Mouse (Mus musculus): ENCODE measurements around the gene Aldh3a2. TPM values are rescaled to one million over a fixed set of nuclear protein-coding genes. Genes with fewer than 3 reads are reported as not detected.
A peak's percentile ranks its signal among the peaks of the same experiment; 100 is the strongest.

Gene Aldh3a2
- polyA plus RNA-seq, 1 experiment: 27.3 TPM

DNA sequence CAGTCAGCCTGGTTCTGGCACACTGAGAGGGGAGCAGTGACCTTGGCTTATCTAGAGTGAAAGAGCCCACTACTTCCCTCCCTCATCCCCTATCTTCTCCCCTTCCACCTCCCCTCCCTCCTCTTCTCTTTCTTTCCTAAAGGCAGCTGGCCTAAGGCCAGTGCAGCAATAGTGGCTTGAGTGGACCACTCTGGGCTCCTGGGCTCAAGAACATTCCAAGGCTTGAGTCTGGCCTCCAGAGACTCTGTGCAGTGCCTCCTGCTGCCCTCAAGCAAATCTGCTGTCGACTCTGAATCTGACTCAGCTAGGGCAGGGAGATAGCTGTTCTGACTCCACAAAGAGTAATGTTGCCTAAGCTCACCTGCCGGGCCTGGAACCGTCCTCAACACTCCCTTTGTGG lies 38.9 kb downstream of the Aldh3a2 start:
- no peaks in the 10 kb centered on the region for H3K36me3 ChIP-seq (ENCODE audit: control insufficient read depth, insufficient read depth, low read length)
- no peak overlapping the region for H3K27ac ChIP-seq (ENCODE audit: insufficient read depth, low read length)
- 75% methylated on average over 3 of the region's 3 CpGs for WGBS
- no peaks in the 10 kb centered on the region for H3K27me3 ChIP-seq (ENCODE audit: control insufficient read depth, insufficient read depth, low read length)
- DNase-seq (ENCODE audit: low read depth in 1 of 2, low spot score in 2 of 2): no peak
- H3K4me3 ChIP-seq (ENCODE audit: extremely low read depth, insufficient read depth, insufficient read length): no peak overlapping the region
- no peak for TF ChIP-seq CTCF (IDR thresholded peaks at IDR 0.05; ENCODE audit: extremely low read depth, insufficient read depth, insufficient read length, insufficient replicate concordance)
- peaks cover 4% of the 10 kb centered on the region; the same call in 1 of the 2 replicates for H3K4me1 ChIP-seq (ENCODE audit: control insufficient read depth, insufficient read depth, insufficient read length)

DNA sequence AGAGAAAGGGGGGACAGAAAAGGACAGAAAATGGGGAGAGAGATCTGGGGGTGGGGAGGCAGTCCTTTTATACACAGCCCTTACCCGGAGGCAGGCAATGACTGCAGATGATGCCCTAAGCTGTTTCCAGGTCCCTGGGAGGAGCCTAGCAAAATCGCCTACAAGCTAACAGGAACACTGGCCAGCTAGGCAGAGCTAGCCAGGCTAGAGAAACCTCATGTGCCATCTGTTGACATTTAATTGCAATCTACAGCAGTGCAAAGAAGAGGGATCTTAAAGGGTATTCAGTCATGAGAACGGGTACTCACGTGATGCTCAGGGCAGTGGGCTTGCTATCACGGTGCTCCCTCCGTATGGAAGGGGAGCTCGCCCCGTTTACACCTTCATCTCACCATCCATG lies 39.4 kb downstream of the Aldh3a2 start:
- WGBS: 90% methylated on average over 8 of the region's 8 CpGs
- Histone ChIP-seq H3K27ac (ENCODE audit: insufficient read depth, low read length) (no peak overlapping the region), H3K4me1 (ENCODE audit: control insufficient read depth, insufficient read depth, insufficient read length) (peaks cover 4% of the 10 kb centered on the region; the same call in 1 of the 2 replicates), H3K36me3 (ENCODE audit: control insufficient read depth, insufficient read depth, low read length) (no peaks in the 10 kb centered on the region), H3K27me3 (ENCODE audit: control insufficient read depth, insufficient read depth, low read length) (no peaks in the 10 kb centered on the region), H3K4me3 (ENCODE audit: extremely low read depth, insufficient read depth, insufficient read length) (no peak overlapping the region)
- no peak for DNase-seq (ENCODE audit: low read depth in 1 of 2, low spot score in 2 of 2)
- no peak for TF ChIP-seq POLR2A (IDR thresholded peaks at IDR 0.05; ENCODE audit: low read depth, low read length)

DNA sequence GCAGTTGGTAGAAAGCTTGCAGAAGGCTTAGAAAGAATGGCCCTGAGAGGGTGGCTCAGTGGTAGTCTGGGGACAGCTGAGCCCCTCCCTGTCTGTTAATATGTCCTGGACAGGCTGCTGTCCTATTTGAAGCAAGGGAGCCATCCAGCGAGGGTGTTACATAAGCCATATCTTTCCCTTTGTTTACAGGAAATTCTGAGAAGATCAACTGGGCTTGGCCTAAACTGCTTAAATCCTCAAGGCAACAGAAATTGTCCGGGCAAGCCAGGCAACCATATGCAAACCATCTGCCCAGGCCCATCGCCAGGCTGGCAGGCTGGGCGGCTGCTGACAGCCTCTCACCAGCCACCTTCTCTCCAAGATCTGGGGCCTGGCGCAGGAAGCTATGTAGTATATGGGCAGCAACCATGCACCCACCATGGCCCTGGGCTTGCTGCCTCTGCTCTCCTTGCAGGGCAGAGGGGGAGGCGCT lies 41.3 kb downstream of the Aldh3a2 start:
- peaks cover 4% of the 10 kb centered on the region; the same call in 1 of the 2 replicates for H3K4me1 ChIP-seq (ENCODE audit: control insufficient read depth, insufficient read depth, insufficient read length)
- no peaks in the 10 kb centered on the region for H3K27me3 ChIP-seq (ENCODE audit: control insufficient read depth, insufficient read depth, low read length)
- DNase-seq (ENCODE audit: low read depth in 1 of 2, low spot score in 2 of 2): no peak
- H3K4me3 ChIP-seq (ENCODE audit: extremely low read depth, insufficient read depth, insufficient read length): no peak overlapping the region
- no peaks in the 10 kb centered on the region for H3K36me3 ChIP-seq (ENCODE audit: control insufficient read depth, insufficient read depth, low read length)
- 91% methylated on average over 6 of the region's 6 CpGs for WGBS
- no peak overlapping the region for H3K27ac ChIP-seq (ENCODE audit: insufficient read depth, low read length)
- no peak for TF ChIP-seq POLR2A (IDR thresholded peaks at IDR 0.05; ENCODE audit: low read depth, low read length)
- TF ChIP-seq CTCF (IDR thresholded peaks at IDR 0.05; ENCODE audit: extremely low read depth, insufficient read depth, insufficient read length, insufficient replicate concordance): no peak

DNA sequence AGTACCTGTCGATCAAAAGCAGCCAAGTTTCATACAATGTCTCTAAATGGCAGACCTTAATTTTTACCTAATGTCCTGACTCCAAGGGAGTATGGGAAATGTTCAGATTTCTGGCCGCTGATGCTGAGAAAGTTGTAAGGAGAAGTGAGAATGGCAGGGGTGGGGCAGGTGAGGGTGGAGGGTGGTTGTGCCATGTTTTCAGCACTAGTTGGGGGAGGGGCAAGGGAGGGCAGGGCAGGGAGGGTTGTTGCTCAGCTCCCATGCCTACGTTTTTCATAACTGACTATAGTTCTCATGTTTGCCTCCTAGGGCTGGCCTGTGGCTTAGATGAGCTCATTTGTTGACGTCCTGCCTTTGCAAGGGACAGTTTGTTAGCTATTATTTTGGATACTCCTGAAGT lies 41.8 kb downstream of the Aldh3a2 start:
- WGBS: 65% methylated on average over 4 of the region's 4 CpGs
- H3K27me3 ChIP-seq (ENCODE audit: control insufficient read depth, insufficient read depth, low read length): no peaks in the 10 kb centered on the region
- DNase-seq (ENCODE audit: low read depth in 1 of 2, low spot score in 2 of 2): peak in 1 of 2 experiments; percentile 15
- H3K4me1 ChIP-seq (ENCODE audit: control insufficient read depth, insufficient read depth, insufficient read length): peaks cover 4% of the 10 kb centered on the region; the same call in 1 of the 2 replicates
- TF ChIP-seq CTCF (IDR thresholded peaks at IDR 0.05; ENCODE audit: extremely low read depth, insufficient read depth, insufficient read length, insufficient replicate concordance) (no peak), POLR2A (IDR thresholded peaks at IDR 0.05; ENCODE audit: low read depth, low read length) (no peak)
- H3K36me3 ChIP-seq (ENCODE audit: control insufficient read depth, insufficient read depth, low read length): no peaks in the 10 kb centered on the region
- H3K27ac ChIP-seq (ENCODE audit: insufficient read depth, low read length): no peak overlapping the region
- no peak overlapping the region for H3K4me3 ChIP-seq (ENCODE audit: extremely low read depth, insufficient read depth, insufficient read length)

DNA sequence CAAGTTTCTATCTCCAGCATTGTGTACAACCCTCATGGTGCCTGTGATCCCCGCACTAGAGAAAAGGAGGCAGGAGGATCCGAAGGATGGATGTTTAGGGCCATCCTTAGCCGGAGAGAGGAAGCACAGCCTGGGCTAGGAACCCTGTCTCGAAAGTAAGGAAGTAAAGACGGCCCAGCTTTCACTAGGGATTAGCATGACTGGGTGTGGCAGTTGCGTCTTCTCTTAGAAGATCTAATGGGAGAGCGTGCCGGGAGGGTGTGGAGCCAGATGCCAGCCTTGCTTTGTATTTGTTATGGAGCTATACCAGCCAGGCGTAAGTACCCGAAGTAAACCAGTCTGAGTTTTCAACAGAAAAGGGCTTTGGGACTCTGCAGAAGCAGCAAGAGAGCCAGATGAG lies 42.4 kb downstream of the Aldh3a2 start:
- 87% methylated on average over 10 of the region's 10 CpGs for WGBS
- no peak for TF ChIP-seq POLR2A (IDR thresholded peaks at IDR 0.05; ENCODE audit: low read depth, low read length)
- no peak for TF ChIP-seq CTCF (IDR thresholded peaks at IDR 0.05; ENCODE audit: extremely low read depth, insufficient read depth, insufficient read length, insufficient replicate concordance)
- Histone ChIP-seq H3K27me3 (ENCODE audit: control insufficient read depth, insufficient read depth, low read length) (no peaks in the 10 kb centered on the region), H3K27ac (ENCODE audit: insufficient read depth, low read length) (no peak overlapping the region), H3K4me1 (ENCODE audit: control insufficient read depth, insufficient read depth, insufficient read length) (peaks cover 4% of the 10 kb centered on the region; the same call in 1 of the 2 replicates), H3K36me3 (ENCODE audit: control insufficient read depth, insufficient read depth, low read length) (no peaks in the 10 kb centered on the region), H3K4me3 (ENCODE audit: extremely low read depth, insufficient read depth, insufficient read length) (no peak overlapping the region)
- DNase-seq (ENCODE audit: low read depth in 1 of 2, low spot score in 2 of 2): no peak

DNA sequence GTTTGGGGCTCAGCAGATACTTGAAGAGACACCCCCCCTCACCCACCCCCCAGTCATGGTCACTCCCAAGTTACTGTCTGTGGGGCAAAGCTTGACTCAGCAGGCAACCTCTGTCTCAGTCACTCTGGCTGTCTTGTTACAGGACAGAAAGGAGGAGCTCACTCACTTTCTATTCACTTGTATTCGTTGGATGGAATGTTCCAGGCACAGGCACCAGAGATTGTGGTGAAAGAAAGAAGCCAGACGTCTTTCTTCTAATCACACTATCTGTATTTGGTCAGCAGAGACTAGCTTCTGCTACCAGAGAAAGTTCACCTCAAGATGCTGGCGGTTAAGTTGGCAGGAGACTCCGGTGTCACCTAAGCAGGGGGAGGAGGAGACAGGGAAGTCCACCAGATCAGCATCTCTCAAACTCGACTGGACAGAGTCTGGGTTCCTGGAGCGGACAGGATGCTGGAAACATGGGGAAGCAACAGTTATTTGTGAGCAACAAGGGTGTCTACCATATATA lies 43.0 kb downstream of the Aldh3a2 start:
- no peaks in the 10 kb centered on the region for H3K27me3 ChIP-seq (ENCODE audit: control insufficient read depth, insufficient read depth, low read length)
- no peaks in the 10 kb centered on the region for H3K36me3 ChIP-seq (ENCODE audit: control insufficient read depth, insufficient read depth, low read length)
- DNase-seq (ENCODE audit: low read depth in 1 of 2, low spot score in 2 of 2): no peak
- H3K4me3 ChIP-seq (ENCODE audit: extremely low read depth, insufficient read depth, insufficient read length): no peak overlapping the region
- no peak overlapping the region for H3K27ac ChIP-seq (ENCODE audit: insufficient read depth, low read length)
- WGBS: 73% methylated on average over 6 of the region's 6 CpGs
- TF ChIP-seq POLR2A (IDR thresholded peaks at IDR 0.05; ENCODE audit: low read depth, low read length) (no peak), CTCF (IDR thresholded peaks at IDR 0.05; ENCODE audit: extremely low read depth, insufficient read depth, insufficient read length, insufficient replicate concordance) (no peak)
- H3K4me1 ChIP-seq (ENCODE audit: control insufficient read depth, insufficient read depth, insufficient read length): peaks cover 4% of the 10 kb centered on the region; the same call in 1 of the 2 replicates

DNA sequence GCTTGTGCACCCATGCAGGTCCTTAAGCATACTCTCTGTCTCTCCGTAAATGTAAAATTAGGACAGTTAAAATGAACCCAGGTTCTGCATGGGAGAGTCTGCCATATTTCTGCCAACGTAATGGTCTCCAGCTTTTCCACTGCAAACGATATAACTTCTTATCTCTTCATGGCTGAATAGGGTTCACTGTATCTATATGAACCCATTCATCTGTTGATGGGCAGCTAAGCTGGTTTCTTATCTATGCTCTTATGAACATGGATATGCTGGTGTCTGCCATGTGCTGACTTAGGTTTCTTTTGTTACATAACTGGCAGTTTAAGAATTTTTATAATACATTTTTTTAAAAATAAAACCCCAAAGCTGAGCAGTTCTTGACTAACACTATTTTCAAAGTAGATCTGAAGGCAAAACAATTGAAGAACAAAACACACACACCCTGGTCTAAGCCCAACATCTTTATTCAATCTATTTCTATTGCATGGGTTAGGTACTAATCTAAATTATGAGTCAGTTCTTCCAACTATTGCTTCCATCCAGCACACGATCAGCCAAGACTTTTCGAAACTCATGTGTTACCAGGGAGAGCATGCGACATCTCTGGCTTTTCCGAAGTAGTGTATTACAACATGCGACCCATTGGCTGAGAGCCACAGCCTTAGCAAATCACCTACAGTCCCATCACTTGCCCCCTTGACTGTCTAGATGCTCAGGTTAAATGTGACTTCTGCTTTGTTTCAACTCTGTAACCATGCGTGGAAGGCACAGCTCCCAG lies 44.1 kb downstream of the Aldh3a2 start:
- TF ChIP-seq CTCF (IDR thresholded peaks at IDR 0.05; ENCODE audit: extremely low read depth, insufficient read depth, insufficient read length, insufficient replicate concordance): no peak
- no peak for TF ChIP-seq POLR2A (IDR thresholded peaks at IDR 0.05; ENCODE audit: low read depth, low read length)
- Histone ChIP-seq H3K27ac (ENCODE audit: insufficient read depth, low read length) (no peak overlapping the region), H3K4me1 (ENCODE audit: control insufficient read depth, insufficient read depth, insufficient read length) (peaks cover 4% of the 10 kb centered on the region; the same call in 1 of the 2 replicates), H3K27me3 (ENCODE audit: control insufficient read depth, insufficient read depth, low read length) (no peaks in the 10 kb centered on the region), H3K36me3 (ENCODE audit: control insufficient read depth, insufficient read depth, low read length) (no peaks in the 10 kb centered on the region), H3K4me3 (ENCODE audit: extremely low read depth, insufficient read depth, insufficient read length) (no peak overlapping the region)
- WGBS: 86% methylated on average over 9 of the region's 9 CpGs
- no peak for DNase-seq (ENCODE audit: low read depth in 1 of 2, low spot score in 2 of 2)
